Mouse (Mus musculus) forebrain, embryonic 13.5 days (tissue): ENCODE measurements around the gene Sim2. TPM values are rescaled to one million over a fixed set of nuclear protein-coding genes. Genes with fewer than 3 reads are reported as not detected.

Experiments used
- ATAC-seq: fragments of 200-750 bp; cut with Nextera tagmentation; 2 replicates; pipeline ENCODE4 v1.8.0; 2017
- H3K27ac ChIP-seq: fragments of 300-500 bp; sonication (generic); 2 replicates; pipeline ENCODE4 v1.5.1; 2015; ENCODE audit warnings: inconsistent platforms, mild to moderate bottlenecking, moderate library complexity
- H3K27me3 ChIP-seq: fragments of 300-500 bp; sonication (generic); 2 replicates; pipeline ENCODE4 v1.6.1; 2015; ENCODE audit warnings: mild to moderate bottlenecking, inconsistent platforms
- H3K36me3 ChIP-seq: fragments of 300-500 bp; sonication (generic); 2 replicates; pipeline ENCODE4 v1.6.1; 2015; ENCODE audit warnings: mild to moderate bottlenecking, inconsistent platforms; ENCODE audit not compliant: poor library complexity, severe bottlenecking
- H3K4me1 ChIP-seq: fragments of 300-500 bp; sonication (generic); 2 replicates; pipeline ENCODE4 v1.6.1; 2015; ENCODE audit warnings: inconsistent platforms
- H3K4me2 ChIP-seq: fragments of 300-500 bp; sonication (generic); 2 replicates; pipeline ENCODE4 v1.6.1; 2015; ENCODE audit warnings: inconsistent platforms, mild to moderate bottlenecking, moderate library complexity
- H3K4me3 ChIP-seq: fragments of 300-500 bp; sonication (generic); 2 replicates; pipeline ENCODE4 v1.5.1; 2015; ENCODE audit warnings: mild to moderate bottlenecking, inconsistent platforms
- H3K9ac ChIP-seq: fragments of 300-500 bp; sonication (generic); 2 replicates; pipeline ENCODE4 v1.6.1; 2015; ENCODE audit warnings: mild to moderate bottlenecking, inconsistent platforms
- H3K9me3 ChIP-seq: fragments of 300-500 bp; sonication (generic); replicated peaks from 2 replicates; pipeline ENCODE4 v1.6.1; 2016; ENCODE audit warnings: inconsistent platforms
- WGBS: fragments of 180-500 bp; shearing (Covaris S2); methylation state at CpG from one replicate; pipeline ENCODE4 v1.1.7; 2015; 5-methylcytosine and 5-hydroxymethylcytosine counted together
- polyA plus RNA-seq: library from polyadenylated mRNA; unstranded; fragments of >200 nt; fragmentation: Nextera tagmentation; extraction: Ambion mirVana; gene quantifications from 2 replicates; pipeline ENCODE4 v1.2.1, GENCODE M21; 2015

Gene Sim2
- polyA plus RNA-seq, 1 experiment from 2014 or later, result 0.12 TPM

GRCm38 (mm10) chr16:94155041-94155653 lies 70.4 kb downstream of the Sim2 start:
- H3K9me3 ChIP-seq, result no peaks in the 10 kb centered on the region
- 0 out of 2 replicates have a peak overlapping the region, but pooled peaks have one; percentile 18 for H3K9ac ChIP-seq
- no peak overlapping the region for H3K4me3 ChIP-seq
- H3K4me2 ChIP-seq, result 0 out of 2 replicates have a peak overlapping the region, but pooled peaks have one; percentile 7
- peak; percentile 77 for ATAC-seq
- peaks cover 11% of the 10 kb centered on the region; the same call in 1 of the 2 replicates for H3K27me3 ChIP-seq
- 23% methylated on average over 14 of the region's 14 CpGs for WGBS
- peak overlapping the region; percentile 40 for H3K27ac ChIP-seq
- peaks cover 20% of the 10 kb centered on the region for H3K4me1 ChIP-seq
- H3K36me3 ChIP-seq, result no peaks in the 10 kb centered on the region

- Histone ChIP-seq H3K4me3 (no peak overlapping the region), H3K9me3 (no peaks in the 10 kb centered on the region), H3K36me3 (no peaks in the 10 kb centered on the region), H3K4me1 (peaks cover 20% of the 10 kb centered on the region), H3K9ac (no peak overlapping the region), H3K4me2 (no peak overlapping the region), H3K27me3 (peaks cover 7% of the 10 kb centered on the region), H3K27ac (no peak overlapping the region)
- WGBS, result 76% methylated on average over 8 of the region's 8 CpGs
- ATAC-seq, result no peak
These were observed 73.1 kb downstream of the Sim2 start for GRCm38 (mm10) chr16:94157819-94158218.

- Histone ChIP-seq H3K27me3 (peaks cover 14% of the 10 kb centered on the region), H3K36me3 (no peaks in the 10 kb centered on the region), H3K4me3 (no peak overlapping the region), H3K4me1 (peaks cover 16% of the 10 kb centered on the region), H3K9ac (no peak overlapping the region), H3K4me2 (no peak overlapping the region), H3K27ac (no peak overlapping the region), H3K9me3 (no peaks in the 10 kb centered on the region)
- 39% methylated on average over 6 of the region's 6 CpGs for WGBS
- no peak for ATAC-seq
These were observed 77.3 kb downstream of the Sim2 start for GRCm38 (mm10) chr16:94162000-94162399.

GRCm38 (mm10) chr16:94163051-94163450 lies 78.3 kb downstream of the Sim2 start:
- H3K36me3 ChIP-seq, result no peaks in the 10 kb centered on the region
- ATAC-seq, result no peak
- H3K4me1 ChIP-seq, result peaks cover 16% of the 10 kb centered on the region
- no peak overlapping the region for H3K4me3 ChIP-seq
- no peaks in the 10 kb centered on the region for H3K9me3 ChIP-seq
- peaks cover 17% of the 10 kb centered on the region for H3K27me3 ChIP-seq
- 91% methylated on average over 11 of the region's 11 CpGs for WGBS
- H3K4me2 ChIP-seq, result no peak overlapping the region
- no peak overlapping the region for H3K27ac ChIP-seq
- H3K9ac ChIP-seq, result no peak overlapping the region

- no peaks in the 10 kb centered on the region for H3K36me3 ChIP-seq
- 18% methylated on average over 7 of the region's 7 CpGs for WGBS
- H3K4me2 ChIP-seq, result no peak overlapping the region
- peaks cover 27% of the 10 kb centered on the region for H3K27me3 ChIP-seq
- H3K9ac ChIP-seq, result no peak overlapping the region
- H3K4me1 ChIP-seq, result peaks cover 16% of the 10 kb centered on the region
- no peak overlapping the region for H3K4me3 ChIP-seq
- H3K9me3 ChIP-seq, result no peaks in the 10 kb centered on the region
- no peak for ATAC-seq
- 0 out of 2 replicates have a peak overlapping the region, but pooled peaks have one; percentile 4 for H3K27ac ChIP-seq
These were observed 79.5 kb downstream of the Sim2 start for GRCm38 (mm10) chr16:94164236-94164635.

- ATAC-seq, result peak; percentile 36; the same call in 1 of the 2 replicates
- H3K36me3 ChIP-seq, result no peaks in the 10 kb centered on the region
- no peak overlapping the region for H3K9ac ChIP-seq
- H3K4me2 ChIP-seq, result no peak overlapping the region
- H3K4me3 ChIP-seq, result no peak overlapping the region
- peaks cover 17% of the 10 kb centered on the region for H3K4me1 ChIP-seq
- H3K9me3 ChIP-seq, result no peaks in the 10 kb centered on the region
- no peak overlapping the region for H3K27ac ChIP-seq
- H3K27me3 ChIP-seq, result peaks cover 30% of the 10 kb centered on the region
- WGBS, result 34% methylated on average over 5 of the region's 5 CpGs
These were observed 80.2 kb downstream of the Sim2 start for GRCm38 (mm10) chr16:94164978-94165377.

- no peak overlapping the region for H3K27ac ChIP-seq
- ATAC-seq, result no peak
- H3K4me3 ChIP-seq, result no peak overlapping the region
- no peaks in the 10 kb centered on the region for H3K9me3 ChIP-seq
- WGBS, result 91% methylated on average over 16 of the region's 16 CpGs
- H3K36me3 ChIP-seq, result no peaks in the 10 kb centered on the region
- H3K27me3 ChIP-seq, result peaks cover 63% of the 10 kb centered on the region
- H3K9ac ChIP-seq, result no peak overlapping the region
- no peak overlapping the region for H3K4me2 ChIP-seq
- peaks cover 24% of the 10 kb centered on the region for H3K4me1 ChIP-seq
These were observed 84.2 kb downstream of the Sim2 start for GRCm38 (mm10) chr16:94168655-94169545.

GRCm38 (mm10) chr16:94170218-94170617 lies 85.5 kb downstream of the Sim2 start:
- H3K9ac ChIP-seq, result no peak overlapping the region
- ATAC-seq, result no peak
- no peaks in the 10 kb centered on the region for H3K36me3 ChIP-seq
- H3K27ac ChIP-seq, result no peak overlapping the region
- H3K9me3 ChIP-seq, result no peaks in the 10 kb centered on the region
- WGBS, result 11% methylated on average over 4 of the region's 4 CpGs
- H3K4me3 ChIP-seq, result no peak overlapping the region
- no peak overlapping the region for H3K4me2 ChIP-seq
- H3K4me1 ChIP-seq, result peaks cover 11% of the 10 kb centered on the region
- H3K27me3 ChIP-seq, result peaks cover 73% of the 10 kb centered on the region

DNA sequence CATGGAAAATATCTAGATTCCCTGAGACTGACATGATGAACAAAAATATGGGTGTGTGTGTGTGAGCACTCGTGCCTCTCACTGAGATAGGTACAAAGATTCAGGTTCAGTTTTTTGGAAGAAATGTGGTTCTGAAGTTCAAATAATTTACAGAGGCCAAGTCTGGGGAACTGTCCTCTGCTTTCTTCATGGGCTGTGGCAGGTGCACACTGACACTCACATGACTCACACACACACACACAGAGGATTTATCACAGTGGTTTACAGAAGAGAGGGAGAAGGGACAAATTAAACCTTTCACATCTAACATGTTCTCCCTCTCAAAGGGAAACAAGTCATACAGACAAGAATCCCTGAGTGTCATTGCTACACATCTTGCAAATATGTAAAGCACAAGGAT lies 88.6 kb downstream of the Sim2 start:
- Histone ChIP-seq H3K4me3 (no peak overlapping the region), H3K9me3 (no peaks in the 10 kb centered on the region), H3K4me1 (peaks cover 29% of the 10 kb centered on the region), H3K4me2 (no peak overlapping the region), H3K36me3 (no peaks in the 10 kb centered on the region), H3K27me3 (peaks cover 87% of the 10 kb centered on the region), H3K27ac (no peak overlapping the region), H3K9ac (no peak overlapping the region)
- WGBS, result 84% methylated on average over 1 of the region's 1 CpGs
- ATAC-seq, result no peak

DNA sequence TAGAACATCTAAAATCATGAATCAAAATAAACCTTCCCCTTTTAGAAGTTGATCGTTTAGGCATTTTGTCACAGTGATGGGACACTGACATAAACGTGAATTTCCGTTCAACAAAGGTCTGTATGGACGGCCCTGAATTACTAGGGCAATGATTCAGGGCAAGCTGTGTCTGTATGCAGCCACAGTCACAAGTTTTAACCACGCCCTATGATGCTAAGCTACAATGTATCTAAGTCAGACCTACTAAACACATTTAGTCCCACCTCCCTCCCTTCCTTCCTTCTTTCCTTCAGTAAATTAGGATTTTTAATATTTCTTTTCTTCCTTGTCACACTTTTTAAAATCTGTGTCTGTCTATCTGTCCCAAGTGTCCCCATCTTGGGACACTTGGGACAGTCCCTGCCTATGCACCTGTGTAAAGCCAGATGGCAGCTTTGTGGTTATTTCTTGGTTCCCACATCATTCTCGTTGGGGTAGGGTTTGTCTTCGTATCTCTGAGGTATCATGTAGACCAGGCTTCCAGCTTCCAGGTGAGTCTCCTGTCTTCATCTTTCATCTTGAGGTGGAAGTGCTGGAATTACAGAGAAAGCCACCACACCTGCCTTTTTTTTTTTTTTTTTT lies 90.7 kb downstream of the Sim2 start:
- H3K9ac ChIP-seq, result no peak overlapping the region
- H3K27me3 ChIP-seq, result peaks cover 77% of the 10 kb centered on the region
- ATAC-seq, result no peak
- peaks cover 44% of the 10 kb centered on the region for H3K4me1 ChIP-seq
- H3K36me3 ChIP-seq, result no peaks in the 10 kb centered on the region
- H3K4me3 ChIP-seq, result no peak overlapping the region
- H3K27ac ChIP-seq, result no peak overlapping the region
- H3K9me3 ChIP-seq, result no peaks in the 10 kb centered on the region
- 87% methylated on average over 7 of the region's 7 CpGs for WGBS
- H3K4me2 ChIP-seq, result no peak overlapping the region
